Mouse (Mus musculus) sigmoid colon, adult 10 weeks (tissue): Measurements from ENCODE around the gene Cwc27. TPM values are rescaled to one million over a fixed set of nuclear protein-coding genes. Genes with fewer than 3 reads are reported as not detected.

Source experiments
- polyA plus RNA-seq: library from polyadenylated mRNA; stranded (reverse); fragments of 350-450 nt; fragmentation: Illumina TruSeq; extraction: RNeasy Lipid Tissue Mini Kit (QIAGEN cat#74804); gene quantifications from one replicate; pipeline ENCODE4 v1.2.3, GENCODE M21; 2014; ENCODE audit warnings: low read depth, low replicate concordance

Gene Cwc27
- 23.9 TPM for polyA plus RNA-seq

GRCm38 (mm10) chr13:104816635-104817571, at the start of gene Cwc27:
Cwc27 (minus strand) TSS chr13:104817142.

GRCm38 (mm10) chr13:104863127-104863979, 46.4 kb upstream of the Cwc27 start, which contains the start of gene Shisal2b:
Shisal2b (minus strand) TSS chr13:104863893.

GRCm38 (mm10) chr13:104792184-104792583, 24.8 kb downstream of the Cwc27 start, which contains the start of gene Srek1ip1:
Srek1ip1 (plus strand) TSS chr13:104792484.

Other genes starting within 250 kb of the Cwc27 start
- gene Srek1ip1, start 24.7 kb downstream of the Cwc27 start, polyA plus RNA-seq = 92.4 TPM
- gene Shisal2b, start 46.8 kb upstream of the Cwc27 start, polyA plus RNA-seq = not detected
- gene Rgs7bp, start 237.8 kb upstream of the Cwc27 start, polyA plus RNA-seq = 12.8 TPM